In the genomic region with DNA sequence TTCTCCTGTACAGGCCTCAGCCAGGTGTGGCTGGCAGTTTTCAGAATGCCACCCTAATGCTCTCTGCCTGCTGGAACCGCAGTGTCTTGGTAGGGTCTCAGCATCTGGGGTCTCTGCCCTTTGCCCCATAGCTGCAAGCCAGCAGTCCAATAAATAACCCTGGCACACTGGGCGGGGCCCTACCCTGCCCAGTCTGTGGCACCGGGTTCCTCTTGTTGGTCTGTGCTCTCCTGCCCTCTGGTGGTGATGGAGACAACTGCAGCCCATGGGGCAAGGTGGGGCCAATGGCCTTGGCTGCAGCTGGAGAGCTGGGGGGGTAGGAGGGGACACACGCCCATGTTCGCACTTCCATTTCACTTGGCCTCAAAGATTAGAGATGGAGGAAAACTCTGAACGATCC, we compare ENCODE assay signal across 9 mouse cellular contexts.
DNase-seq lines count a peak whose midpoint lies in the region; ATAC-seq and TF ChIP-seq lines count a peak whose summit lies in the region.
"Had no signal": no experiment of that assay in that cellular context is flagged by ENCODE, and none has a peak within 500 bp of the region (broad histone marks: within the 10 kb centered on the region; RNA-seq: fewer than 3 reads in every experiment).

No protein-coding gene starts in this region.

- peak; percentile 66 for ATAC-seq in forebrain, embryonic 11.5 days (replicated peaks; ENCODE audit: low FRiP score)
- ATAC-seq in lung, embryonic 14.5 days (ENCODE audit: insufficient read depth): peak; percentile 58; the same call in 1 of the 2 replicates

- H3K4me1 ChIP-seq in forebrain, embryonic 11.5 days (replicated peaks; ENCODE audit: control insufficient read depth, insufficient read depth, low read length): peaks cover 8% of the 10 kb centered on the region
- no peaks in the 10 kb centered on the region for H3K4me1 ChIP-seq in lung, embryonic 14.5 days (ENCODE audit: insufficient read depth)
- no peaks in the 10 kb centered on the region for H3K4me1 ChIP-seq in thymus, adult 2 months (replicated peaks; ENCODE audit: control insufficient read depth, insufficient read depth, low read length)
- H3K4me1 ChIP-seq: heart, embryonic 13.5 days had no signal

- H3K4me3 ChIP-seq in forebrain, embryonic 11.5 days (ENCODE audit: low read depth, low read length): no peak overlapping the region
- H3K4me3 ChIP-seq in lung, embryonic 14.5 days (ENCODE audit: low read depth, low read length): no peak overlapping the region
- H3K4me3 ChIP-seq in thymus, adult 2 months (ENCODE audit: control insufficient read depth, insufficient read depth, low read length): no peak overlapping the region
- H3K4me3 ChIP-seq: heart, embryonic 13.5 days had no signal

- no peak overlapping the region for H3K9ac ChIP-seq in forebrain, embryonic 11.5 days (ENCODE audit: low read length)
- no peak overlapping the region for H3K9ac ChIP-seq in lung, embryonic 14.5 days
- H3K9ac ChIP-seq: heart, embryonic 13.5 days had no signal

- no peaks in the 10 kb centered on the region for H3K27me3 ChIP-seq in forebrain, embryonic 11.5 days (ENCODE audit: control insufficient read depth, insufficient read depth, low read length)
- H3K27me3 ChIP-seq in lung, embryonic 14.5 days (ENCODE audit: insufficient read depth, low read length): no peaks in the 10 kb centered on the region
- H3K27me3 ChIP-seq in thymus, adult 2 months (ENCODE audit: control insufficient read depth, insufficient read depth, low read length): no peaks in the 10 kb centered on the region
- H3K27me3 ChIP-seq: heart, embryonic 13.5 days had no signal

- H3K9me3 ChIP-seq in forebrain, embryonic 11.5 days (ENCODE audit: control insufficient read depth, low read length): no peaks in the 10 kb centered on the region
- no peaks in the 10 kb centered on the region for H3K9me3 ChIP-seq in lung, embryonic 14.5 days (ENCODE audit: low read depth, low read length)
- H3K9me3 ChIP-seq: heart, embryonic 13.5 days had no signal

- no peaks in the 10 kb centered on the region for H3K36me3 ChIP-seq in forebrain, embryonic 11.5 days (ENCODE audit: control insufficient read depth, insufficient read depth, low read length)
- H3K36me3 ChIP-seq in lung, embryonic 14.5 days (ENCODE audit: insufficient read depth): no peaks in the 10 kb centered on the region
- H3K36me3 ChIP-seq in thymus, adult 2 months (ENCODE audit: control insufficient read depth, insufficient read depth, low read length): no peaks in the 10 kb centered on the region
- H3K36me3 ChIP-seq: heart, embryonic 13.5 days had no signal

- no peak overlapping the region for H3K27ac ChIP-seq in forebrain, embryonic 11.5 days (ENCODE audit: low read depth, low read length)
- H3K27ac ChIP-seq in lung, embryonic 14.5 days (ENCODE audit: low read depth): no peak overlapping the region
- no peak overlapping the region for H3K27ac ChIP-seq in thymus, adult 2 months (ENCODE audit: control insufficient read depth, insufficient read depth, low read length)
- H3K27ac ChIP-seq: heart, embryonic 13.5 days had no signal

- TF ChIP-seq POLR2A in thymus, adult 2 months (IDR thresholded peaks at IDR 0.05; ENCODE audit: control insufficient read depth, extremely low read depth, insufficient read depth, low read length, poor library complexity): no peak

- peak; percentile 60 for DNase-seq in ES-CJ7 (ENCODE audit: low read depth, low spot score)
- peak; percentile 53 for DNase-seq in c-Kit-positive CD71-negative TER-119-negative erythroid progenitor cells, embryonic 14.5 days (ENCODE audit: low read depth)
- DNase-seq in forebrain, embryonic 11.5 days (ENCODE audit: low spot score): peak; percentile 90
- peak; percentile 88 for DNase-seq in heart, postnatal 4 days
- DNase-seq in layer of hippocampus, adult 18-20 months (ENCODE audit: low spot score in 2 of 2): peak; percentile 80 to 89
- DNase-seq in lung, embryonic 14.5 days: peak; percentile 81
- peak; percentile 67 for DNase-seq in ovary, postnatal 14 days (ENCODE audit: low spot score)
- peak; percentile 78 for DNase-seq in thymus, adult 2 months

- H3K4me2 ChIP-seq in forebrain, embryonic 11.5 days (ENCODE audit: low read depth, low read length, severe bottlenecking): no peak overlapping the region
- H3K4me2 ChIP-seq in lung, embryonic 14.5 days: no peak overlapping the region
- H3K4me2 ChIP-seq: heart, embryonic 13.5 days had no signal

- TF ChIP-seq CTCF in lung, embryonic 14.5 days (IDR thresholded peaks at IDR 0.05; ENCODE audit: low read depth): peak; percentile 96
- TF ChIP-seq CTCF in thymus, adult 2 months (IDR thresholded peaks at IDR 0.05; ENCODE audit: borderline replicate concordance, control insufficient read depth, extremely low read depth, insufficient read depth, low read length, poor library complexity): peak; percentile 94

- WGBS in forebrain, embryonic 11.5 days: 30% methylated on average over 6 of the region's 6 CpGs
- WGBS in lung, embryonic 14.5 days: 19% methylated on average over 6 of the region's 6 CpGs
- 14% methylated on average over 6 of the region's 6 CpGs for WGBS in thymus, adult 2 months
